Mouse (Mus musculus): ENCODE measurements around the gene Wnt9a. TPM values are rescaled to one million over a fixed set of nuclear protein-coding genes. Genes with fewer than 3 reads are reported as not detected.

The Wnt9a gene
- total RNA-seq, 2 experiments from 2014 or later, result 12.8 to 15.4 TPM

DNA sequence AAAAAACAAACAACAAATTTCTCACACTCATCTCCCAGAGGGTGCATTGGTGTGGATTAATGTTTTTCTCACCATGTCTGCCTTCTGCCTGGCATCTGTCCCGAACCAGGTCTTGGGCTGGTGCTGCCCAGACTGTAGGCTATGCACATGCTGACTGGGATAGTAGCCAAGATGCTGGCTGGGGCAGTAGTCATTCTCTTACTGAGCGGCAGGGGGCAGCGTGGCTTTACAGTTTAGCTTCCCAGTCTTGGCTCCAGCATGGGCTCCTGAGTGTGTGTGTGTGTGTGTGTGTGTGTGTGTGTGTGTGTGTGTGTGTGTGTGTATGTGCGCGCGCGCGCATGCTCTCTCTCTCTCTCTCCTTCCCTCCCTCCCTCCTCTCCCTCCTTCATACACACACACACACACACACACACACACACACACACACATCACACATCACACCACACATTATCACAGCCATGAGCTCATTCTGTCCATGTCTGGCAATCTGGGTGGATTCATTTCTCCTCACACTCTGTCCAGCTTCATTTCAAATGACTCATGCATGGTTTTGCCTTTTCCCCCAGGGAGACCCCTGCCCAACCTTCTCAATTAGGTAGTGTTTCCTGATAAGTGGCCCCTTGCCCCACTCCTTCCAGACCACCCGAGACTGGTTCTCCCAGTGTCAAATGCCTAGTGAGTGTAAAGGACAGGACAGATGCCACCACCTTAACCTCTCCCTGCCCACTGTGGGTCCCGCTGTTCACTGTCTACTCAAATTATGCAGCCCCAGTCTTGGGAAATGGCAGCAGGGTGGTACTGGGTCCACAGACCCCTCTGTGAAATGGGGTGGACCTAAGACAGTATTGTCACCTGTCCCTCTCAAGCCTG lies 3.8 kb upstream of the Wnt9a start:
- DNase-seq (ENCODE audit: low spot score in 2 of 2), result peak; percentile 74 to 80

DNA sequence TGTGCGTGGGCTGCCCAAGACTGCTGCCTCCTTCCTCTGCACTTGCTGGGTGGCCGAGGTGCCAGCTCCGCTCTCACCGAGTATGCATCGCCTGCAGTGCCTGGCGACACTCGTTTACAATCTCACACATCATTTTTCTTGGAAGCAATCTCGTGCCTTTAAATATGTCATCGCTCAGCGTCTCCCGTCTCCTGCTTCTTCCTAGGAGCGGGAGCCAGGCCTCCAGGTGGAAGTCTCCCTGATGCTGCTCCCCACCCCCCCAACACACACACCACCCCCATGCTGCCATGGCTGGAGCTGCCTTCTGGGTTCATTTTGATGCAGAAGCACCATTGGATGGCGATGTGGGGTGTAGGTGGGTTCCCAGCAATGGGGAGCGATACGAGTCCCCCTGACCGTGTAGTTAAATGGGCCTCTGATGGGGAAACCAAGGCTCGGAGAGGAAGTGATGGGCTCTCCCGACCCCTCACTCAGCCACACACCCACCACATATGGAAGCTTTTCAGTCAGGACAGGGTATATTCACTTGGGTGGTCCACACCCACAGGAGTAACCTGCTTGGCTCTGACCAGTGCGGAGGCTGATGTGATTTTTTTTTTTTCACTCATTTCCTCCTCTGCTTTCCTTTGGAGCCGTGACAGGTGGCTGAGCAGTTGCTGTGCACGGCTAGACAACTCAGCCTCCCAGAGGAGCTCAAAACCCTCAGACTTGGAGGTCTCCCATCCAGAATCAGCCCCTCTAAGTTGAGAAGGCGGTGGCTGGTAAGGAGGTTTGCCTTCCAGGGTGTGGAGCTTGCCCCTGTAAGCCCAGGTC lies 1.5 kb upstream of the Wnt9a start:
- DNase-seq (ENCODE audit: low spot score in 2 of 2), result no peak

DNA sequence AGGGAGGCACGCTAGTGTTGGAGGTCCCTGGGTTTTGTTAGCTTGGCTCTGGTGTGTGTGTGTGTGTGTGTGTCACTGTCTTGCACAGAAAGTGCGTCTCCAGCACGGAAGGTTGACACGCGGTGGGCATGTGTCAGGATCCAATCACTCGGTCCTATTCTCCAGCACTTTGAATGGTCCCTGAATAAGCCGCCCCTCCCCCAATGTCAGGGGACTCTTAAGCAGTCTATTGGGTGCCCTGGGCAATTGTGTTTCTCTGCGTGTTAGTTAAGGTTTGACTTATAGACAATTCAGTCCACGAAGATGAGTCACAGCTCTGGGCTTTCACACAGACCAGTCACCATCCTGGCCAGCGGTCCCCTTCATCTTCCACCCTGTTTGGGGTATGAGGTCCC lies 910 bp upstream of the Wnt9a start:
- no peak for DNase-seq (ENCODE audit: low spot score in 2 of 2)

DNA sequence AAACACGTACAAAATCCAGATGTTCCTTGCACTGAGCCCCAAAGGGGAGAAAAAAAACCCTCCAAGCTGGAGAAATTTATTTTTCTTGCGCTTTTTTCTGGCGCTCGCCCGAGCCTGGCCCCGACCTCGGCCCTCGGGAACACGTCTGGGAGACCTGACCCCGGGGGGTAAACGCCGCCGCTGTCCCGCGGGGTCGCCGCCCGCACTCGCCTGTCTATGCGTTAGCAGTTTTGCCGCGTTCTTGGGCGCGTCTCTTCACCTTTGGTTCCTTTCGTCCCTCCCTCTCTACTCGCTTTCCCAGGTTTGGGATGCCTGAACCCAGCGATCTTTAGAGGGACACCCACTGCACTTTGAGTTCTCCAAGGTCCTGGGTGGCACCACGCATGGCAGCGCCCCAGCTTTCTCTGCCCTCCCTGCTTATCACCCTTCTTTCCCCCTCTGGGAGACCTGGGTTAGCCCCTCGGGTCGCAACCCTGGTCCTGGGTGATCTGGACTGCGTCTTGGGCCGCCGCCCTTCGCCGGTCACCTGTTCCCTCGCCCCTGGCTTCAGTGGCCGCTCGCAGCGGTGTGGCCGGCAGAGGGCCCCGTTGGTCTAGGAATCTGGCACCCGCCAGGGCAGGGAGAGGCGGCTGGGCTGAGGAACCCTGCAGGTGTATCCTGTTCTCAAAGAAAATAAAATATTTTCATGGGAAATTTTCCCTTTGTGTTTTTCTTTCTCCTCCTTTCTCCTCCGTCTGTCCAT lies 865 bp downstream of the Wnt9a start:
- peak; percentile 74 to 86 for DNase-seq (ENCODE audit: low spot score in 2 of 2)

DNA sequence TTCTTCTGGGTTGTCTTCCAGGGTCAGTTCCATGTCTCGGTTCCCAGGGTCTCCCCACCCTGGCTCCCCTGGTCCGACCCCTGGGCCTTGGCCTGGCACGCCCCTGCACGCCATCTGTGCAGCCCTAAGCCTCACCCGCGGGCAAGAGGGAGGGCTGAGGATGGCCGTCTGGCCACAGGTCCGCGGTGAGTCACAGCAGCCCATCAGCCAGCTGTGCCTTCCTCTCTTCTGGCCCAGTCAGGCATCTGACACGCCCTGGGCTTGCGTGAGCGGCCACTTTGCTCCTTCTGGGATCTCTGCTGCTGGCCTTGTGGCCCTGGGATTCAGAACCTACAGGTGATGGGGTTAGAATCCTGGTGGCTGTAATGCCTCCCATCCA lies 1.4 kb downstream of the Wnt9a start:
- peak in 1 of 2 experiments; percentile 46 for DNase-seq (ENCODE audit: low spot score in 2 of 2)

DNA sequence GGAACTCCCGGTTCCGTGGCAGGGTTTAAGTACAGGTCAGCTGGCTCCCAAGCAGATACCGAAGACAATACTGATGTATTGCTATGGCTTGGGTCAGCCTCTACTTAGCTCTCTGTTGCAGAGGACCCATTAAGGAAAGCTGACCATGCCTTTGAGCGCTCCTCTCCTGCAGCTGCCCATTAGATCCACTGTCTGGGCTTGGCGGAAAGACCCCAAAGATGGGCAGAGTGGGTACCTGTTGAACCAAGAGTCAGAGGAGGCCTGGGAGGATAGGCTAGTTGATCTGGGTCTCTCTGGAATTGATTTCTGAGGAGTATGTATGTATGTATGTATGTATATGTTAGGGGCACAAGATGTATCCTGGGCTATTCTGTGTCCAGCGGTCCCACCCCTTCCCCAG lies 1.9 kb downstream of the Wnt9a start:
- no peak for DNase-seq (ENCODE audit: low spot score in 2 of 2)

DNA sequence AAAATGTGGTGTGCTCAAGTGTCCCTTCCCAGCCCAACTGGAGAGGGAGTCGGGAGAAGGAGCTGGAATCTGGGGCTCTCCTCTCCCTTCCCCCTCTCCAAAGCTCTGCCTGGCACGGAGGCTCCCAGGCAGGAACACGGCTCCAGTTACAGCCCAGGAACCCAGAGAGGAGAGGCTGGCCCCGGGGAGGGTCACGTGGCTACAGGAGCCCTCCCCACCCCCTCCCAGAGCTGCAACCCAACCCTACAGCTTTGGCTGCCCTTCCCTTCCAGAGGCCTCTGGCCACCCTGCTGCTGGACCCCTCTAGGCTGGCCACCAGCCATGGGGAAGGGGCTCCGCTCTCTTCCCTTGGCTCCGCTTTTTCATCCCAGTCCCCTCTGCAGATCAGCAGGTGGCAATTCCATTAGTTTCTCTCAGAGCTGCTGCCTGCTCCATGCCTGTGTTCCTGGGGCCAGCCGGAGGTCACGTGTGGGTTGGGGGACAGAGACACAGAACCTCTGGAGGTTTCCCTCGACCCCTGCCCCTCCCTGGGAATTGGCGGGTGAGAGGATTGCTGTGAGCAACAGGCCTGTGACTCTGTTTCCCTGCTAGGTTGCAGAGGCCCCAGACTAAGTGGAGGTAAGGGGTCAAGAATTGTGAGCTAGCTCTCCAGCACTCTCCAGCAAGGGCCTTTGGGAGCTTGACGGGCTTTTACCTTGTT lies 2.5 kb downstream of the Wnt9a start:
- peak; percentile 63 to 67 for DNase-seq (ENCODE audit: low spot score in 2 of 2)

DNA sequence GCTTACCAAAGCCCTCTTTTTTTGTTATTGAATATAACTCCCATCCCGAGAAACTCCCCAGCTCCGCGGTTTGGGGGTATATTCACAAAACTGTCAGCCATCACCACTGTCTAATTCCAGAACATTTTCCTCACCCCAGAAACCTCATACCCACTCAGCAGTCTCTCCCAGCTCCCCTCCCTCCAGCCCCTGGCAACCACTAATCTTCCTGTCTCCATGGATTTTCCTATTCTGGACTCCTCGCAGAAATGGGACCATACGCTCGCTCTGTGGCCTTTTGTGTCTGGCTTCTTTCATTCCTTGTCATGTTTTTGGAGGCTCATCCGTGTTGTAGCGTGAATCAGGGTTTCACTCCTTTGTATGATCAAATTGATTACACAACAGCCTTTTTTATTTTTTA lies 3.2 kb downstream of the Wnt9a start:
- no peak for DNase-seq (ENCODE audit: low spot score in 2 of 2)

DNA sequence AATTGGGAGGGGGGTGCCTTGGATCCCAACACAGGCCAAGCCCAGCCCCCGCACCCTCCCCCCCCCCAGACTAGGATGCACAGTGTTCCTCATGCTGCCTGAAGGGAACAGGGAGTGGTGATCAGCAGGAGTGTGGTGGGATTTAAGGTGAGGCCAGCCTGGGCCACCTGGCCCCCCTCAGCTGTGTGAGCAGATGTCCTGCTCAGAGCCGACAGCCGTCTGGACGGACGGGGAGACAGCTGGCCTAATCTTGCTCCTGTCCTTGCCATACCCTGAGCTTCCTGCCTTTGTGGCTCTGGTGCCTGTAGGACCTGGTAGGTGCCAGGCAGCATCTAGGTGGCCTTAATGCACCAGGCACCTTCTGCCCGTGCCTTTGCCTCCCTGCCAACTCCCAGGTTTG lies 5.3 kb downstream of the Wnt9a start:
- DNase-seq (ENCODE audit: low spot score in 2 of 2), result no peak

DNA sequence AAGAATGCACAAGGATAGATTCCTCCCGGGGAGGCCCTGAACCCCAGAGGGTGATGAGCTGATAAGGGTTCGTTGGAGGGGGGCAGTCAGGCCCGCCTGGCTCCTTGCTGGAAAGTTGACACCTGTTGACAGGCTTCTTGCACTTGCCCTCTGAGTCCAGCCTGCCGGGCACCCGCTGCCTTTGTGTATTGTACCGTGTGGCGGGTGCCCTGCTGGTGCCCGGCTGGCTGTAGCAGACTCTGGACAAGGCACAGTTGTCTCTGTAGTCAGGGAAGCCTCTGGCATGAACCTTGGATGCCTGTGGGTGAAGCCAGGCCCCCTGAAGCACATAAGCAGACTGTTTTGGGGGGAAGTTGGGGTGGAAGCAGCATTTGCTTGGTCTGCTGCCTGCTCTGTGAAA lies 5.8 kb downstream of the Wnt9a start:
- DNase-seq (ENCODE audit: low spot score in 2 of 2), result no peak

DNA sequence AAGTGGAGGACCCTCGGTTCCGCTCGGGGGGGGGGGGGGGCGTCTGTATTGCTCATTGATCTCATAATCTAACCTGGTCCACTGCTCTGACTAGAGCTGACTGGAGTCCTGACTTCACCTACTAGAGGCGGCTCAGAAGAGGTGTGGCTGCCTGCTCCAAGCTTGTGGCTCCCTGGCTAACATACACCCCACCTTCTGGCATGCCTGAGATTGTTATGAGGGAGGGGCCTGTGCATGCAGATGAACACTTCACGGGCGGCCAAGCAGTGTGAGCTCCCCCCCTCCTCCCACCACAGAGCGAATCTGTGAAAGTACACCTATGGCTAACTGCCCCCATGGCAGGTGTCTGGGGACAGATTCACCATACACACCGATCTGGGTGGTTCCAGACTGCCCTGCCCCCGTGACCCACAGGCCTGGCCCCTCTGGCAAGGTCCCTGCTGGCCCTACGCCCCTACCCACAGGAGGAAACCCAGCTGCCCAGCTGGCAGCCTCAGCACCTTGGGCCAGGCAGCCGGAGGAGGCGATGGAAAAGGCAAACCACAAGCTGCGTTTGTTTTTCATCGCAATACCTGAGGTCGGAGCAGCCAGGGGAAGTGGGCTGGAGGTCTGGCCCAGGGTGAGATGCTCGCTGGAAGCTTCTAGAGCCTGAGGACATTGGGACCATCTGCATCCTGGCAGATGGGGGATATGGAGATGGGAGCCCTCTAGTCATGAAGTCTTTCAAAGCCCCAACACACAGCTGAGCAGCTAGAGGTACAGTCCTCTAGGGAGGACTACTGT lies 6.5 kb downstream of the Wnt9a start:
- no peak for DNase-seq (ENCODE audit: low spot score in 2 of 2)

DNA sequence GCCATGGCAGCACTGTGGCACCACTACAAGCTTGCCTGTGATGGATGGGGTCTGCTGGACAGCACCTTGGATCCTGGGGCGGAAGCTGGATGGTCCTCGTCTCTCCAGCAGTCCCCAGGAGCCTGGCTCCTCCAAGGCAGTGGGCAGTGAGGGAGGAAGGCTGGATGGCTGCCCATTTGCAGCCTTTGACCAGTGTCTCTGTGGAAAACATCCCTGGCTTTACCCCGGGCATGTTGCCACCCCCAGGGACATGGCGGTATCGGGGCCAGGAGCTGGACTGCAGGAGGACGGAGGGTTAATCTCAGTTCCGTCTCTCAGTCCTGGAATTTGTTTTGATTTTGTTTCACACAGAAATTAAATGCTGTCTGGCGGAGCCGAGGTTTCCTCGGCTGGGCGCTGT lies 7.2 kb downstream of the Wnt9a start:
- DNase-seq (ENCODE audit: low spot score in 2 of 2), result no peak

DNA sequence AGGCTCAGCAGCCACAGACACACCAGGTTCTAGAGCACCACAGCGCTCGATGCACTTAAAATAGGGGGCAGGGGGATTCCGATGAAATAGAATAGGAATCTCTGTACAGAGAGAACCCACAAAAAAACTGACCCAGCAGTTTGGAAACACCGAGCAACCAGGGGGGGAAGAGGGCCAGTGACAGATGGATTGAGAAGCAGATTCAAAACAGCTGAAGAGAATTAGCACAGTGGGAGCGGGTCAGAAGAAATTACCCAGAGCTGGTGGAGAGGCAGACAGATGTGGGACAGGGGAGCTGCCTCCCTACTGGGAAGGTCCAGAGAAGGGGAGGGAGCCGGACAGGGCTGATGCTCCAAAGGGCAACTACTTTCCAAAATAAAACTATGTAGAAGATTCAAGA lies 9.8 kb downstream of the Wnt9a start:
- DNase-seq (ENCODE audit: low spot score in 2 of 2), result no peak

DNA sequence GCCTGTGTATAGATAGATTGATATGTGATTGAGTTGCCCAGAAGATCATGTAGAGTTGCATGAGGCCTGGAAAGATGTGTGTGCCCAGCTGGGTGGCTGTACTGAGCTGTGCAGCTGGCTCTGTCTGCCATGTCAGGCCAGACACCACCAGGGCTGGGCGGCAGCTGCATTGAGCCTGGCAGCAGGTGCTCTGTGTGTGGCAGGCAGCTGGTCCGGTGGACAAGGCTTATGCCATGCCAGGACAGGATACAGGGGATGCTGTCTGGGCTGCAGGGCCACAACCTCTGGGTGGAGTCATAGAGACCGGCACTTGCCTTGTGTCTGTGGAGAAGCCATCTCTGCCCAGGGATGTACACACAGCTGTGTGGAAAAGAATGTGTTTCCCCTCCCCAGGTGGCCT lies 16.3 kb downstream of the Wnt9a start:
- no peak for DNase-seq (ENCODE audit: low spot score in 2 of 2)

DNA sequence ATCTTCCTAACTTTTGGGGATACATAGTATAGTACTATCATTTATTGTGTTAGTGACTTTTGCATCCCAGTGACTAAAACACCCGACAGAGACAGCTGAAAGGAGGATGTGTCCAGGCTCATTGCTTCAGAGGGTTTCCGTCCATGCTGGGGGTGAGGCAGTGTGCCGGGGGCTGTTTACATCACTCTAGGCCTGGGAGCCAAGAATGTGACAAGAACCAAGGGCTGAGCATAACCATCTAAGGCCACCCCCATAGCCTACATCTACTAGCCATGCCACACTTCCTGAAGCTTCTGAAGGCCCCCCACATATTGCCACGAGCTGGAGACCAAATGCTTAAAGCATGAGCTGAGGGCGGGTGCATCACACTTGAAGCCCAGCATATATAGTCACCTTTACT lies 18.0 kb downstream of the Wnt9a start:
- no peak for DNase-seq (ENCODE audit: low spot score in 2 of 2)

DNA sequence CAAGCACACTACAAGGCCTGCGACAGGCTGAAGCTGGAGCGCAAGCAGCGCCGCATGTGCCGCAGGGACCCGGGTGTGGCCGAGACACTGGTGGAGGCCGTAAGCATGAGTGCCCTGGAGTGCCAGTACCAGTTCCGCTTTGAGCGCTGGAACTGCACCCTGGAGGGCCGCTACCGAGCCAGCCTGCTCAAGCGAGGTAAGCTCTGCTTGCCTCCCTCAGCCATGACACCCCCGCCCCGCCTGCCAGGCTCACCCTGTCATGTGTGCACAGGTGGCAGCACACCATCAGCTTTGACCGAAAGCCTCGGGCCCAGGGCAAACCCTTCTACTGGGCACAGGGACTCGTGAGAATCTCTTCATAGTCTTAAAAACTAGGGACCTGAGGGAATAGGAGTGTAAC lies 20.9 kb downstream of the Wnt9a start:
- no peak for DNase-seq (ENCODE audit: low spot score in 2 of 2)

DNA sequence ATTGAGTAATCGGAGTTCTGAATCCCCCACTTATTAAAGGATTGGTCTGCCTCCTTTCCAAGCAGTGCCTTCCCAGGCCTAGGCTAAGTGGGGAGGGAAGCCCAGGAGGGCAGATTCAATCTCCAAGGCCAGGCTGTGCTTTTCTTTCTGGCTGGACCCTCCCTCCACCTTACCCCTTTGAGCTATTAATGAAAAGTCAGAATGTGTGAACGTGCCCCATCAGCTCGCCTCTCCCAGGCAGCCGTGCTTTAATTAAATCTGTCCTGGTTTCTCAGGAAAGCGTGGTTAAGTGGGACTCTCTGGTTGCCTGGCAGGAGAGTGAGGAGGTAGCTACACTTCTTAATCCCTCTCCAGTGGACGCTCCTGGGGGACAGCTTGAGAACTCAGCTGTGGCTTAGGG lies 22.9 kb downstream of the Wnt9a start:
- DNase-seq (ENCODE audit: low spot score in 2 of 2), result no peak

DNA sequence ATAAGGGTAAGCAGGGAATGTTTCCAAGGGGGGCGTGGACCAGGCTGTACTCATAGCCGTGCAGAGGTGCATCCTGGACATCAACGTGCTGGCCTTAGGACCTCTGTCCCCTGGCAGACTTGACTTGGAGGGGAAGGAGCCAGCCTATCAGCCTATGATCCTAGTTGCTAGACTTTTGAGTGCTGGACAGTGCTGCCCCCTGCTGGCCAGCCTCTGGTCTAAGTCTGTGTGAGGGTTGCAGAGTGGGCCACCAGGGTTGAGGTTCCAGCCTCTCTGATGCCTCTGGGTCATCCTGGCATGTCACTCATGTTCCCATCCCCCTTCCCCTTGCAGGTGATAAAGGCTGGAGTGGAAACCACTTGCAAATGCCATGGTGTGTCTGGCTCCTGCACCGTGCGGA lies 23.8 kb downstream of the Wnt9a start:
- DNase-seq (ENCODE audit: low spot score in 2 of 2), result peak in 1 of 2 experiments; percentile 80

DNA sequence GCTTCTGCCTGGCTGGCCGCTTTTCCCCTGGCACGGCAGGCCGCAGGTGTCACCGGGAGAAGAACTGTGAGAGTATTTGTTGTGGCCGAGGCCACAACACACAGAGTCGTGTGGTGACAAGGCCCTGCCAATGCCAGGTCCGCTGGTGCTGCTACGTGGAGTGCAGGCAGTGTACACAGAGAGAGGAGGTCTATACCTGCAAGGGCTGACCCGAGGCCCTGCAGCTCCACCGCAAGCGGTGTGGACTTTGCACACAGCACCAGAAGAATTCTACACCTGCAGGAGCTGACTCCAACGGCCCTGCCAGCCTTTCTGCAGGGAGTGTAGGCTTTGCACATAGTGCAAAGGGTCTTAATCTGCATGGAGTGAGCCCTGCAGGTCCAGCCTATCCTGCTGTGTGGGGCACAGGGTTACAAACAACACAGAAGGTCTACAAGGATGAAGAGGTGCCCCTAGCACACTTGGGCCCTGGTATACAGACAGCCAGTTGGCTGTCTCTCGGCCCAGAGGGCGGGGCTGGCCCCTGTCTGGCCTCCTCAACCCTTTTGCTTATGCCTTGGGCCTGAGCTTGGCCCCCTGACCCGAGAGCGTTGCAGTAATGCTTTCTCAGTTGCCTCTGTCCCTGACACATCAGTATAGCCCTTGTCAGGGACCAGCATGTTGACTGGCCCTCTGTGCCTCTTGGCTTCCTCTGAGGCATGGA lies 24.6 kb downstream of the Wnt9a start:
- no peak for DNase-seq (ENCODE audit: low spot score in 2 of 2)

DNA sequence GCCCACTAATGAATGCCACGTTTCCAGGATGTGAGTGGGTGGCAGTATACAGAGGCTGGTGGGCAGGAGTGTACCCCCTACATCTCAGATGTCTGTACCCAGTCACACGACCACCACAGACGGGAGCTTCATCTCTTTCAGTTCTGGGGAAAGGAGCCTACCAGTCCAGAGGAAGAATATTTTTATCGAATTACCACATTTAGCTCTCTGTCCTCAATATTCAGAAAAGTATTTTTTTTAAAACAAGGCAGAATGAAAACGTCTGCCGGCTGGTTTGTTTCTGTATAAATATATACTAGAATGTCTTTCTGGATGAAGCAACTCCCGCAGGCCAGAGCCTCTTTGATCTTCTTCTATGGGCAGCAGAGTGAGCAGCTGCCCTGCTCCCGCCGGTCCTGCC lies 26.2 kb downstream of the Wnt9a start:
- DNase-seq (ENCODE audit: low spot score in 2 of 2), result no peak
